Mouse (Mus musculus): Measurements from ENCODE around the gene Mt3. TPM values are rescaled to one million over a fixed set of nuclear protein-coding genes. Genes with fewer than 3 reads are reported as not detected.

Mt3 gene
- polyA plus RNA-seq, 1 experiment from 2014 or later, result 6.8 TPM

DNA sequence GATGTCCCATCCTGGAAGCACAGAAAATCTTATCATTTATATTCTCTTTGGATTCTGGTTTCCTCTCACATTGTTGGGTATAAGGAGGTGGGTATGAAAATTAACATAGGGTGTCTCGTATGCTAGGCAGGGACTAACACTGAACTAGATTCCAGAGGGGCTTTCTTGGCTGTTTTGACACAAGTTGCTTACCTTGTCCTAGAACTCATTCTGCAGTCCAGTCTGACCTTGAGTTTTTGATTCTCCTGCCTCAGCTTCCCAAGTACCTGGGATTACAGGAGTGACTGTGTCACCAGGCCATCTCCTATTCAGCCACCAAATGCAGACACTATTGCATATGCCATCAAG, 28.1 kb downstream of the Mt3 start:
- no peak for DNase-seq (ENCODE audit: low spot score)
- H3K4me3 ChIP-seq, result peak overlapping the region; percentile 58; the same call in 1 of the 2 replicates
- no peaks in the 10 kb centered on the region for H3K36me3 ChIP-seq
- peaks cover 39% of the 10 kb centered on the region for H3K4me1 ChIP-seq
- peaks cover 100% of the 10 kb centered on the region for H3K27me3 ChIP-seq (ENCODE audit: low read depth, poor library complexity, severe bottlenecking)
- WGBS, result 90% methylated on average over 1 of the region's 1 CpGs
- no peak overlapping the region for H3K27ac ChIP-seq (replicated peaks)
- H3K9me3 ChIP-seq (replicated peaks), result no peaks in the 10 kb centered on the region

- Histone ChIP-seq H3K27me3 (ENCODE audit: low read depth, poor library complexity, severe bottlenecking) (peaks cover 100% of the 10 kb centered on the region), H3K4me3 (peak overlapping the region; percentile 41), H3K36me3 (no peaks in the 10 kb centered on the region), H3K9me3 (replicated peaks) (no peaks in the 10 kb centered on the region), H3K4me1 (peaks cover 50% of the 10 kb centered on the region), H3K27ac (replicated peaks) (no peak overlapping the region)
- DNase-seq (ENCODE audit: low spot score), result no peak
- WGBS, result 69% methylated on average over 13 of the region's 13 CpGs
Observed at GRCm38 (mm10) chr8:94182055-94182929, 29.9 kb downstream of the Mt3 start.

DNA sequence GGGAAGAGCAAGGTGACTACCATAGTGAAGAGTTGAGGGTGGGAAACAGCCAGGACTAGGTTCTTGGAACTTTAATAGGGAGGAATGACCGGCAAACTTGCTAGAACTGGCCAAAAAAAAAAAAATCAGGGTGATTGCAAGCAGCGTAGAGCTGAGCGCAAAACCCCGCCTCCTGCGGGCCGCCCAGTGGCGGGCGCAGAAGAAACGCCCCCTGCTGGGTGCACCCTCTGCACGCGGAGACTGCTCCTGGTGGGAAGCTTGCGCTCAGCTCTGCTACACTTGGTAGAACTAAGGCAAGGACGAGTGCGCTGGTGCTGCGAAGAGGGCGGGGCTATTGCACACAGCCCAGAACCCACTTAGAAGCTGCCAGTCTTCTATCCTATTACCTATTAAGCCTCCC, 30.7 kb downstream of the Mt3 start:
- Histone ChIP-seq H3K36me3 (no peaks in the 10 kb centered on the region), H3K4me3 (peak overlapping the region; percentile 41), H3K27ac (replicated peaks) (no peak overlapping the region), H3K4me1 (peaks cover 55% of the 10 kb centered on the region), H3K9me3 (replicated peaks) (no peaks in the 10 kb centered on the region), H3K27me3 (ENCODE audit: low read depth, poor library complexity, severe bottlenecking) (peaks cover 100% of the 10 kb centered on the region)
- DNase-seq (ENCODE audit: low spot score), result peak; percentile 71
- WGBS, result under 1% methylated on average over 16 of the region's 16 CpGs

GRCm38 (mm10) chr8:94184357-94184843, 32.0 kb downstream of the Mt3 start:
- 17% methylated on average over 12 of the region's 12 CpGs for WGBS
- H3K9me3 ChIP-seq (replicated peaks), result no peaks in the 10 kb centered on the region
- no peak overlapping the region for H3K4me3 ChIP-seq
- peaks cover 50% of the 10 kb centered on the region for H3K4me1 ChIP-seq
- no peak overlapping the region; the same call in 1 of the 2 replicates for H3K27ac ChIP-seq (replicated peaks)
- no peaks in the 10 kb centered on the region for H3K36me3 ChIP-seq
- H3K27me3 ChIP-seq (ENCODE audit: low read depth, poor library complexity, severe bottlenecking), result peaks cover 99% of the 10 kb centered on the region
- no peak for DNase-seq (ENCODE audit: low spot score)

DNA sequence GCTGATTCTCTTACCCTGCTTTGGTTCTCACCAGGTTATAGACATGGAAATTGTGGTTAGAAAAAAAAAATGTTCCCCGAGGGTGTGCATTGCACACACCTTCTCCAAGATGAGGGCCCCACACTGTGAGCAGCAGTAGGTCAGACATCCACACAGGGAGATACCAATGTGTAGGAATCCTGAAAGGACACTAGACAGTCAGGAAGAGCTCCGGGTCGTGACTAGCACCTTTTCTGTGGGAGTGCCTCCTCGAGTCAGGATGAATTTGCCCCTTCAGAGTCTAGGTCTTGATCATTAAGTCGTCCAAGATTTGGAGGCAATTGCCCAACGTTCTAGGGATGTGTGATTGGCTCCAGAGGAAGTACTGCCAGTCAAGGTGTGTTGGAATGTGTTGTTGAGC, 33.4 kb downstream of the Mt3 start:
- peaks cover 44% of the 10 kb centered on the region for H3K4me1 ChIP-seq
- no peaks in the 10 kb centered on the region for H3K36me3 ChIP-seq
- 72% methylated on average over 6 of the region's 6 CpGs for WGBS
- no peaks in the 10 kb centered on the region for H3K9me3 ChIP-seq (replicated peaks)
- H3K4me3 ChIP-seq, result no peak overlapping the region
- no peak for DNase-seq (ENCODE audit: low spot score)
- H3K27ac ChIP-seq (replicated peaks), result no peak overlapping the region
- H3K27me3 ChIP-seq (ENCODE audit: low read depth, poor library complexity, severe bottlenecking), result peaks cover 94% of the 10 kb centered on the region

GRCm38 (mm10) chr8:94186542-94186941, 34.1 kb downstream of the Mt3 start:
- Histone ChIP-seq H3K9me3 (replicated peaks) (no peaks in the 10 kb centered on the region), H3K27me3 (ENCODE audit: low read depth, poor library complexity, severe bottlenecking) (peaks cover 87% of the 10 kb centered on the region), H3K4me3 (peak overlapping the region; percentile 22; the same call in 1 of the 2 replicates), H3K27ac (replicated peaks) (0 out of 2 replicates have a peak overlapping the region, but pooled peaks have one; percentile 43), H3K4me1 (peaks cover 51% of the 10 kb centered on the region), H3K36me3 (no peaks in the 10 kb centered on the region)
- WGBS, result 3% methylated on average over 17 of the region's 17 CpGs
- DNase-seq (ENCODE audit: low spot score), result peak; percentile 63

DNA sequence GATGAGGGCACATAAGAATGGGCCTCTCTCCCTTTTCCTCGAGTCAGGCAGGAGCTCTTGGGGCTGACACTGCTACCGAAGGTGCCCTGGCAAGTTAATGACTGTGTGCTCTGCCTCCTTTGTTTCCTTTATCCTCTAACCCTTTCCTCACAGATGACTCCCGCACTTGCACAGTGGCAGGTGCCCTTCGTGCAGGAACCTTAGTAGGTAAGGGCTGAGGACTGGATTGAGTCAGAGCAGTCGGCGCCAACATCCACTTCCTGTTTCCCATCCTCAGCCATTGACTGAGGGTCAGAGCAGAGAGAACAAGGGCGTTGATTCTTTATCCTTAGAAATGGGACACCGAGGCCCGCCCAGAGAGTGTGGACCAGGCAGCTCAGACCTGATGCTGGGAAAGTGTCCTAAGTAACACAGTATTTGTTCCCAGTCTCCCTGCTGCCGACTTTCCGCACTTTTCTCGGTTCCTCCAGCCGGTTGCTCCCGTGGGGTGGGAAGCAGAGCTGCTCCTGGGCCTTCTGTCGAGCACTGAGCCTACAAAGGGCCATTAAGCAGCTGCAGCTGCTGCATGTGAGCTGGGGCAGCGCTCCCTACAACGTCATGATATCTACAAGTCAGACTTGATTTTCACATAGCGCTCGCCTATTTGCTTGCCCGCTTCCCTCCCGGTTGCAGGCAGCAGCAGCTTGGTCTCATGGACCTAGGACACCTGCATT, 35.0 kb downstream of the Mt3 start:
- H3K27me3 ChIP-seq (ENCODE audit: low read depth, poor library complexity, severe bottlenecking), result peaks cover 83% of the 10 kb centered on the region
- H3K36me3 ChIP-seq, result no peaks in the 10 kb centered on the region
- DNase-seq (ENCODE audit: low spot score), result peak; percentile 39
- peak overlapping the region; percentile 43 for H3K27ac ChIP-seq (replicated peaks)
- WGBS, result 32% methylated on average over 21 of the region's 21 CpGs
- no peaks in the 10 kb centered on the region for H3K9me3 ChIP-seq (replicated peaks)
- H3K4me3 ChIP-seq, result 0 out of 2 replicates have a peak overlapping the region, but pooled peaks have one; percentile 22
- H3K4me1 ChIP-seq, result peaks cover 52% of the 10 kb centered on the region

DNA sequence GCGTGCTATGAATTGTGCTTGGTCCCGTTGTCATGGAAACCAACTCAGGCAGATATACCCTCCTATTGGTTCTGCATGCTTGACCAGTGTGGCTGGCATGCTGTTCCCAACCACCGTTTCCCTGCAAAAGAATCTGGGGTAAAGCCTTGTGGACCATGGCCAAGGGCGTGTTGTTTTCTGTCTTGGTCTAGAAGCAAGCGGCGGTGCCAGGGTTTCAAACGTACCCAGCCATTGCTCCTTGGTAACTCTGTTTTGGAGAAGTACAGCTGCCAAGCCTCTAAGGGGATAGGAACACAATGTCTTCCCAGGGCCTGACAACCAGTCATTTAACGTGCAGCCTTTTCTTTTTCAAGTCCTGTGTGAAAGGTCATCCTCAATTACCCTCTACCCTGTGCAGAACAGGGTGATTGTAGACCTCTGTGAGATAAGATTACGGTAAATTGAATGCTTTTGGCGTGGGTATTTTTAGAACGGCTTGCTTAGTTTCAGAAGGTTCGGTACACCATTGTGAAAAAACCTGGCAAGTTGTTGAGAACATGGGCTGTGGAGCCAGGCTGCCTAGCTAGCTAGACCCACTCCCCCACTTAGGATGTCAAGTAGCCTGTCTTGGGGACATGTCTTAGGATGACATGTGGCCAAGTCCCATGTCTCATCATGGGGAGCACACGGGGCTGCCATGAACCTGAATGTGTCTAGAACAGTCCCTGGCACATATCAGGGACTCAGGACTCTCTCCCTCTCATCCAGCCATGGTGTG, 37.0 kb downstream of the Mt3 start:
- DNase-seq (ENCODE audit: low spot score), result no peak
- 78% methylated on average over 13 of the region's 13 CpGs for WGBS
- Histone ChIP-seq H3K27ac (replicated peaks) (no peak overlapping the region), H3K4me3 (no peak overlapping the region), H3K27me3 (ENCODE audit: low read depth, poor library complexity, severe bottlenecking) (peaks cover 63% of the 10 kb centered on the region), H3K9me3 (replicated peaks) (no peaks in the 10 kb centered on the region), H3K36me3 (no peaks in the 10 kb centered on the region), H3K4me1 (peaks cover 34% of the 10 kb centered on the region)

DNA sequence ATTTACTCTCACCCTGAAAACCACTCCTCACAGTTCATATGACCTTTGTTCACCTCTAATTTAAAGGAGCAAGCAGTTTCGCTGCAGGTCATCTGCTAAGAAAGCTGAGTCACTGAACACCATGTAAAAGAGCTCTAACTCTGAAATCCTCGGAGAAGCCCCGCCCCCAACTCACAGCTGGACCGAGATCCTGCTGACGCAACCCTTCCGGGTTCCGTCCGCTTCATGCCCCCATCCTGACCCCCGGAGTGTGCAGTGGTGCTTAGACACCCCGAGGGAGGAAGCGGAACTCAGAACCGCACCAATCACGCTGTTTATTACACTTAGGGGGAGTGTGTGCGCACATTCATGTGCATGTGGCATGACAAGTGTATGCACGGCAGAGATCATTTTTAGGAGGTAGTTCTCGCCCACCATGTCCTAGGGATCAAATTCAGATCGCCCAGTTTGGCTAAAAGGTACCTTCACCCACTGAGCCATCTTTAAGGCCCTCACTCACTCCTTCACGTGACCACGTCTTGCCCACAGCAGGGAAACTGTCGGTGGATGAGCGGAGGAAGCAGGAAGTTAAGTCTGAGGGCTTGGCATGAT, 38.8 kb downstream of the Mt3 start:
- DNase-seq (ENCODE audit: low spot score), result peak; percentile 42
- WGBS, result 29% methylated on average over 21 of the region's 21 CpGs

DNA sequence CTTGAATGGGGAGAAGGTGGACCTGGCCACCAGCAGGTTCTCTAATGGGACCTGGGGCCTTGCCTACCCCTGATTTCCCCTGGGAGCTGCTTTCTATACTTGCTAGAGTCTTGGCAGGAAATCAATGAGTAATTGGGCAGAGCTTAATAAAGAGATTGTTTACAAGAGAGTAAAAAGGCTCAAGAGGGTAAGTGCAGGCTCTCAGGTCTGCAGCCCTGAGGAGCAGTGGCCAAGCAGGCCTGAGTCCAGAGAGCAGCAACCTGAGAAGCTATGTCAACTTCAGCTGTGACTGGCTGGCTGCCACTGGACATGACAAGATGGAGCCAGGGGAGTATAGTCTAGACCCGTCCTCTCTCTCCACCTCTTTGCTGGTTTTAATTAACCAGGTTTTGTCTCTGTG, 40.5 kb downstream of the Mt3 start:
- DNase-seq (ENCODE audit: low spot score), result no peak
- 84% methylated on average over 1 of the region's 1 CpGs for WGBS
- Histone ChIP-seq H3K27me3 (ENCODE audit: low read depth, poor library complexity, severe bottlenecking) (peaks cover 28% of the 10 kb centered on the region), H3K27ac (replicated peaks) (no peak overlapping the region), H3K9me3 (replicated peaks) (no peaks in the 10 kb centered on the region), H3K36me3 (no peaks in the 10 kb centered on the region), H3K4me3 (no peak overlapping the region), H3K4me1 (peaks cover 16% of the 10 kb centered on the region)

More for the DNA sequence above, 38.8 kb downstream of the Mt3 start:
- Histone ChIP-seq H3K27ac (replicated peaks) (peak overlapping the region; percentile 57; the same call in 1 of the 2 replicates), H3K9me3 (replicated peaks) (no peaks in the 10 kb centered on the region), H3K36me3 (no peaks in the 10 kb centered on the region), H3K4me1 (peaks cover 32% of the 10 kb centered on the region), H3K27me3 (ENCODE audit: low read depth, poor library complexity, severe bottlenecking) (peaks cover 45% of the 10 kb centered on the region), H3K4me3 (peak overlapping the region; percentile 48)

DNA sequence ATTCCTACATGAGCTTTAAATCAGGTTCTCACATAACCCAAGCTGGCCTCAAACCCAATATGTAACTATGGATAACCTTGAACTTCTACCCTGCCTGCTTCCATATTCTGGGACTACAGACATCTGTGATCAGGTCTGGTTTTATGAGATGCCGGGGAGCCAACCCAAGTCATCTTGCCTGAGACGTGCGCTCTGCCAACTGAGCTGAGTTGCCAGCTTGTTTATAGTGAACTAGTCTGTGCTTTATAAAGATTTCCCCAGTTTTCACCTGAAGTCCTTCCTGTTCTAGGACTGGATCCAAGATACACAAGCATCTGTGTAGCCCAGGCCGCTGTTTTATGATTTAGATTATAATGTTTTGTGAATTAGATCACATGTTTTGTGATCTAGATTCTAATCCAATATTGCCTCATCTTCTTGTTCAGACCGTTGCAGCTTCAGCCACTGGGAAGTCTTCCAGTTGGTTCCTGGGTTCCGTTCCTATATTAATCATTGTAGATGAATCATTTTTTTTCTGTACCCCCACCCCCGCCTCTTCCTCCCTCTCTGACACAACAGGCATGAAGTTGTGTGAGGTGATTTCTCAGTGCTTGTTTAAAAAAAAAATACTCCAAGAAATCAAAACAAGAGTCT, 42.3 kb downstream of the Mt3 start:
- DNase-seq (ENCODE audit: low spot score), result no peak
- Histone ChIP-seq H3K36me3 (no peaks in the 10 kb centered on the region), H3K9me3 (replicated peaks) (no peaks in the 10 kb centered on the region), H3K4me1 (peaks cover 10% of the 10 kb centered on the region), H3K27me3 (ENCODE audit: low read depth, poor library complexity, severe bottlenecking) (peaks cover 11% of the 10 kb centered on the region; the same call in 1 of the 2 replicates), H3K27ac (replicated peaks) (no peak overlapping the region), H3K4me3 (no peak overlapping the region)
- WGBS, result 90% methylated on average over 7 of the region's 7 CpGs
